Mouse (Mus musculus) adrenal gland, adult (tissue): ENCODE results near the gene Hist3h2ba.
A peak's percentile ranks its signal among the peaks of the same experiment; 100 is the strongest.
"Not testable (repeated sequence)": the region's sequence is repeated elsewhere in the genome, so short reads cannot be mapped to it uniquely, and the experiment has no call there.

Experiments
- DNase-seq, 2 experiments: peaks; one replicate each; pipeline ENCODE4 v3.0.0; 2022 to 2023; ENCODE audit warnings: low spot score in 1 of 2; ENCODE audit not compliant: inconsistent age in 2 of 2

The Hist3h2ba gene

GRCm38 (mm10) chr11:58938322-58939087 is 10.2 kb upstream of the Hist3h2ba start, which contains the start of gene Rnf187:
Gene Rnf187 (minus strand): TSS chr11:58938916.
- peak; percentile 95 to 97 for DNase-seq

GRCm38 (mm10) chr11:58939088-58939439 is 9.7 kb upstream of the Hist3h2ba start:
- DNase-seq = no peak

- no peak for DNase-seq
Measured at GRCm38 (mm10) chr11:58944136-58944535, 4.6 kb upstream of the Hist3h2ba start.

- DNase-seq = no peak
Measured at GRCm38 (mm10) chr11:58947306-58947705, 1.4 kb upstream of the Hist3h2ba start.

- DNase-seq = no peak
Measured at GRCm38 (mm10) chr11:58947798-58948528, 757 bp upstream of the Hist3h2ba start.

- no peak for DNase-seq
Measured at GRCm38 (mm10) chr11:58949480-58950431, 1.0 kb downstream of the Hist3h2ba start.

- DNase-seq = no peak
Measured at GRCm38 (mm10) chr11:58951210-58951609, 2.5 kb downstream of the Hist3h2ba start.

- DNase-seq = no peak
Measured at GRCm38 (mm10) chr11:58953351-58954169, 4.8 kb downstream of the Hist3h2ba start.

GRCm38 (mm10) chr11:58954170-58954419 is 5.4 kb downstream of the Hist3h2ba start:
- DNase-seq = not testable (repeated sequence)

GRCm38 (mm10) chr11:58954420-58955142 is 5.9 kb downstream of the Hist3h2ba start, which contains the start of the genes Hist3h2a and Trim17:
Gene Hist3h2a (plus strand): TSS chr11:58954685.
Gene Trim17 (plus strand): TSS chr11:58954685.
- DNase-seq = peak; percentile 89 to 95

GRCm38 (mm10) chr11:58955143-58955867 is 6.6 kb downstream of the Hist3h2ba start:
- DNase-seq = peak in 1 of 2 experiments; percentile 68

GRCm38 (mm10) chr11:58955868-58956257 is 7.1 kb downstream of the Hist3h2ba start:
- DNase-seq = peak in 1 of 2 experiments; percentile 24

- no peak for DNase-seq
Measured at GRCm38 (mm10) chr11:58957226-58957914, 8.7 kb downstream of the Hist3h2ba start.

- DNase-seq = no peak
Measured at GRCm38 (mm10) chr11:58958536-58958935, 9.8 kb downstream of the Hist3h2ba start.

- no peak for DNase-seq
Measured at GRCm38 (mm10) chr11:58959186-58959825, 10.6 kb downstream of the Hist3h2ba start.

- peak; percentile 89 to 95 for DNase-seq
Measured at GRCm38 (mm10) chr11:58959921-58960465, 11.3 kb downstream of the Hist3h2ba start.

- peak in 1 of 2 experiments; percentile 31 for DNase-seq
Measured at GRCm38 (mm10) chr11:58961364-58962177, 12.9 kb downstream of the Hist3h2ba start.
